8 mouse cellular contexts compared by ENCODE assay signal in the genomic region with DNA sequence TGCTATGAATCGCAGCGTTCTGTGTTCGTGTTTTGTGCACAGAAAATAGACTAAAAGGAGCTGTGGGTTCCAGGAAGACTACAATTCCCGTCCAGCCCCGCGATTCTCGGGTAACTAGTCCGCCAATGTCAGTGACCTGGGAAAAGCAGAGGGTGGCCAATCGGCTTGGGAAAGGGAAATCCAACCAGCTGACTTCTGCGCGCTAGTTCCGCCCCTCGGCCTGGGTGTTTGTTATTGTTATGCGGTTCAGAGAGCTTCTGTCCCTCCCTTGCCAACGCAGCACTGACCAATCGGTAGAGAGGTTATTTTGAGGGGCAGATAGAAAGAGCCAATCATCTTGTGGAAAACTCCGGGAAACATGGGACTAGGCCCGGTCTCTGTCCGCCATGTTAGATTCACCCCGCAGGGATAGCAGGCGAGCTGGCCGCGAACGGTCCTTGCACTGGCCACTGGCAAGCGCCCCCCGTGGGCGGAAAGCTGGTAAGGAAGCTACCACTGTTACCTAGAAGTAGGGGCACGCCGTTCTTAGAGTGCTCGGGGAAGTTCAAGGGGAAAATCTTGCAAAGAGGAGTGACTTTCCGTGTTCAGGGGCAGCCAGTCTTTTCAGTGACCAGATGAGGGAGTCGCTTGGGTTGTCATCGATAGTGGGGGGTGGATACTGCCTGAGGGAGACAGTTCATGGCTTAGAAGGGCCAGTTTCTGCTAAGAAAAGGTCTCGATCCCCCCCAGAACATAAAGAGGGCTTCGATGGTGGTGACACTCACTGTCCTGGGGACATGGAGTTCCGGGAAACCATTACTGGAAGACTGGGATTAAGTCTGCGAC. TPM values are rescaled to one million over a fixed set of nuclear protein-coding genes. Genes with fewer than 3 reads are reported as not detected.
DNase-seq lines count a peak whose midpoint lies in the region; ATAC-seq and TF ChIP-seq lines count a peak whose summit lies in the region.

No protein-coding gene starts in this region.

- peak overlapping the region; percentile 70 for H3K9ac ChIP-seq in forebrain, embryonic 11.5 days (ENCODE audit: low read length)
- H3K9ac ChIP-seq in heart, postnatal 0 days (replicated peaks; ENCODE audit: low read depth, low read length) = peak overlapping the region; percentile 86
- H3K9ac ChIP-seq in liver, embryonic 16.5 days (ENCODE audit: low read depth, low read length) = peak overlapping the region; percentile 92
- peak overlapping the region; percentile 68 for H3K9ac ChIP-seq in neural tube, embryonic 15.5 days (replicated peaks)

- under 1% methylated on average over 37 of the region's 37 CpGs for WGBS in forebrain, embryonic 11.5 days
- WGBS in heart, postnatal 0 days = under 1% methylated on average over 37 of the region's 37 CpGs
- WGBS in liver, embryonic 16.5 days (ENCODE audit: insufficient replicate concordance) = under 1% methylated on average over 37 of the region's 37 CpGs
- under 1% methylated on average over 37 of the region's 37 CpGs for WGBS in neural tube, embryonic 15.5 days

- H3K9me3 ChIP-seq in E14TG2a.4 (ENCODE audit: low read length) = no peaks in the 10 kb centered on the region
- no peaks in the 10 kb centered on the region for H3K9me3 ChIP-seq in forebrain, embryonic 11.5 days (ENCODE audit: control insufficient read depth, low read length)
- no peaks in the 10 kb centered on the region for H3K9me3 ChIP-seq in heart, postnatal 0 days (replicated peaks; ENCODE audit: control insufficient read depth, low read length)
- no peaks in the 10 kb centered on the region for H3K9me3 ChIP-seq in liver, embryonic 16.5 days (replicated peaks; ENCODE audit: control insufficient read depth, low read length)
- no peaks in the 10 kb centered on the region for H3K9me3 ChIP-seq in neural tube, embryonic 15.5 days (replicated peaks)

- H3K4me1 ChIP-seq in E14TG2a.4 (replicated peaks; ENCODE audit: low read depth, low read length) = peaks cover 61% of the 10 kb centered on the region
- H3K4me1 ChIP-seq in forebrain, embryonic 11.5 days (replicated peaks; ENCODE audit: control insufficient read depth, insufficient read depth, low read length) = peaks cover 2% of the 10 kb centered on the region; the same call in 1 of the 2 replicates
- peaks cover 22% of the 10 kb centered on the region for H3K4me1 ChIP-seq in heart, postnatal 0 days (ENCODE audit: control insufficient read depth, insufficient read depth)
- peaks cover 16% of the 10 kb centered on the region for H3K4me1 ChIP-seq in liver, embryonic 16.5 days (ENCODE audit: control insufficient read depth, low read depth, low read length)
- H3K4me1 ChIP-seq in neural tube, embryonic 15.5 days = peaks cover 37% of the 10 kb centered on the region

- peak; percentile 99 for DNase-seq in c-Kit-positive CD71-positive TER-119-negative erythroid progenitor cells, embryonic 14.5 days (ENCODE audit: low read depth)
- DNase-seq in forebrain, embryonic 11.5 days (ENCODE audit: low spot score) = peak; percentile 97
- peak; percentile 100 for DNase-seq in heart, postnatal 0 days (ENCODE audit: low spot score)
- peak; percentile 97 to 98 for DNase-seq in kidney, postnatal 4 days
- peak; percentile 96 to 99 for DNase-seq in thymus, adult 18-20 months

- H3K27me3 ChIP-seq in E14TG2a.4 (ENCODE audit: insufficient read depth, low read length) = no peaks in the 10 kb centered on the region
- H3K27me3 ChIP-seq in forebrain, embryonic 11.5 days (ENCODE audit: control insufficient read depth, insufficient read depth, low read length) = no peaks in the 10 kb centered on the region
- no peaks in the 10 kb centered on the region for H3K27me3 ChIP-seq in heart, postnatal 0 days (ENCODE audit: control insufficient read depth, insufficient read depth, low read length)
- H3K27me3 ChIP-seq in liver, embryonic 16.5 days (ENCODE audit: control insufficient read depth, insufficient read depth, low read depth, low read length) = no peaks in the 10 kb centered on the region
- H3K27me3 ChIP-seq in neural tube, embryonic 15.5 days (replicated peaks) = no peaks in the 10 kb centered on the region

- no peak for TF ChIP-seq EP300 in heart, postnatal 0 days (IDR thresholded peaks at IDR 0.05; ENCODE audit: low read depth)

- TF ChIP-seq CTCF in E14TG2a.4 (conservative IDR thresholded peaks at IDR 0.05; ENCODE audit: low read length) = no peak
- TF ChIP-seq CTCF in heart, postnatal 0 days (IDR thresholded peaks at IDR 0.05; ENCODE audit: low read depth) = peak; percentile 31

- peak; percentile 97 for ATAC-seq in forebrain, embryonic 11.5 days (replicated peaks; ENCODE audit: low FRiP score)
- peak; percentile 97 for ATAC-seq in heart, postnatal 0 days (ENCODE audit: insufficient read depth, low read depth)
- peak; percentile 93 for ATAC-seq in liver, embryonic 16.5 days (ENCODE audit: low read depth)
- peak; percentile 97 for ATAC-seq in neural tube, embryonic 15.5 days (ENCODE audit: low FRiP score)

- peak overlapping the region; percentile 90 for H3K27ac ChIP-seq in forebrain, embryonic 11.5 days (ENCODE audit: low read depth, low read length)
- H3K27ac ChIP-seq in heart, postnatal 0 days (ENCODE audit: low read depth) = peak overlapping the region; percentile 97
- H3K27ac ChIP-seq in liver, embryonic 16.5 days (ENCODE audit: low read length) = peak overlapping the region; percentile 93
- peak overlapping the region; percentile 97 for H3K27ac ChIP-seq in neural tube, embryonic 15.5 days (replicated peaks)

- peak overlapping the region; percentile 49 for H3K4me2 ChIP-seq in forebrain, embryonic 11.5 days (ENCODE audit: low read depth, low read length, severe bottlenecking)
- H3K4me2 ChIP-seq in heart, postnatal 0 days (ENCODE audit: low read depth, low read length) = peak overlapping the region; percentile 78
- H3K4me2 ChIP-seq in liver, embryonic 16.5 days (ENCODE audit: low read depth, low read length) = peak overlapping the region; percentile 77
- peak overlapping the region; percentile 79 for H3K4me2 ChIP-seq in neural tube, embryonic 15.5 days

- peaks cover 61% of the 10 kb centered on the region for H3K36me3 ChIP-seq in E14TG2a.4 (ENCODE audit: insufficient read depth, low read length)
- H3K36me3 ChIP-seq in forebrain, embryonic 11.5 days (ENCODE audit: control insufficient read depth, insufficient read depth, low read length) = no peaks in the 10 kb centered on the region
- peaks cover 23% of the 10 kb centered on the region for H3K36me3 ChIP-seq in heart, postnatal 0 days (replicated peaks; ENCODE audit: control insufficient read depth, insufficient read depth, low read length)
- peaks cover 12% of the 10 kb centered on the region for H3K36me3 ChIP-seq in liver, embryonic 16.5 days (ENCODE audit: control insufficient read depth, insufficient read depth)
- peaks cover 7% of the 10 kb centered on the region; the same call in 1 of the 2 replicates for H3K36me3 ChIP-seq in neural tube, embryonic 15.5 days

- H3K4me3 ChIP-seq in E14TG2a.4 (replicated peaks; ENCODE audit: low read length) = peak overlapping the region; percentile 98
- H3K4me3 ChIP-seq in forebrain, embryonic 11.5 days (ENCODE audit: low read depth, low read length) = peak overlapping the region; percentile 50
- peak overlapping the region; percentile 90 for H3K4me3 ChIP-seq in heart, postnatal 0 days (ENCODE audit: low read depth, low read length)
- peak overlapping the region; percentile 85 for H3K4me3 ChIP-seq in liver, embryonic 16.5 days (ENCODE audit: low read depth, low read length)
- H3K4me3 ChIP-seq in neural tube, embryonic 15.5 days (replicated peaks) = peak overlapping the region; percentile 66

RNA-seq across cellular contexts. Expression of gene Nbr1, which starts 0.7 kb away (rescaled TPM):
- 96.0 and 97.1 TPM in 2 replicates for polyA plus RNA-seq in forebrain, embryonic 11.5 days (2014; fragmentation: Nextera tagmentation; extraction: Ambion mirVana)
- total RNA-seq in heart, postnatal 0 days (2014; rRNA removed; ENCODE audit: low replicate concordance) = 101 and 157 TPM in 2 replicates
- 45.1 and 47.2 TPM in 2 replicates for polyA plus RNA-seq in heart, postnatal 0 days (2015; fragmentation: Nextera tagmentation; extraction: Ambion mirVana)
- polyA plus RNA-seq in liver, embryonic 16.5 days (2015; fragmentation: Nextera tagmentation; extraction: Ambion mirVana) = 46.9 and 52.5 TPM in 2 replicates
- polyA plus RNA-seq in neural tube, embryonic 15.5 days (2015; fragmentation: Nextera tagmentation; extraction: Ambion mirVana) = 78.7 and 80.3 TPM in 2 replicates

RNA-seq across cellular contexts. Expression of gene Brca1, which starts 0.9 kb away (rescaled TPM):
- 27.8 and 32.1 TPM in 2 replicates for polyA plus RNA-seq in forebrain, embryonic 11.5 days (2014; fragmentation: Nextera tagmentation; extraction: Ambion mirVana)
- total RNA-seq in heart, postnatal 0 days (2014; rRNA removed; ENCODE audit: low replicate concordance) = 4.7 and 5.2 TPM in 2 replicates
- polyA plus RNA-seq in heart, postnatal 0 days (2015; fragmentation: Nextera tagmentation; extraction: Ambion mirVana) = 0.94 and 1.9 TPM in 2 replicates
- 10.5 and 11.3 TPM in 2 replicates for polyA plus RNA-seq in liver, embryonic 16.5 days (2015; fragmentation: Nextera tagmentation; extraction: Ambion mirVana)
- polyA plus RNA-seq in neural tube, embryonic 15.5 days (2015; fragmentation: Nextera tagmentation; extraction: Ambion mirVana) = 1.4 and 4.1 TPM in 2 replicates

RNA-seq across cellular contexts. Expression of gene Tmem106a, which starts 29.4 kb away (rescaled TPM):
- polyA plus RNA-seq in forebrain, embryonic 11.5 days (2014; fragmentation: Nextera tagmentation; extraction: Ambion mirVana) = 3.0 and 3.3 TPM in 2 replicates
- 2.7 and 8.3 TPM in 2 replicates for total RNA-seq in heart, postnatal 0 days (2014; rRNA removed; ENCODE audit: low replicate concordance)
- polyA plus RNA-seq in heart, postnatal 0 days (2015; fragmentation: Nextera tagmentation; extraction: Ambion mirVana) = 4.2 TPM in 2 replicates
- 7.4 and 8.0 TPM in 2 replicates for polyA plus RNA-seq in liver, embryonic 16.5 days (2015; fragmentation: Nextera tagmentation; extraction: Ambion mirVana)
- 4.4 and 5.9 TPM in 2 replicates for polyA plus RNA-seq in neural tube, embryonic 15.5 days (2015; fragmentation: Nextera tagmentation; extraction: Ambion mirVana)

RNA-seq across cellular contexts. Expression of gene Gm11634, which starts 46.4 kb away (rescaled TPM):
- 0.44 TPM in 1 of 2 replicates, not detected in the other for polyA plus RNA-seq in forebrain, embryonic 11.5 days (2014; fragmentation: Nextera tagmentation; extraction: Ambion mirVana)
- total RNA-seq in heart, postnatal 0 days (2014; rRNA removed; ENCODE audit: low replicate concordance) = not detected in 2 replicates
- polyA plus RNA-seq in heart, postnatal 0 days (2015; fragmentation: Nextera tagmentation; extraction: Ambion mirVana) = not detected in 2 replicates
- 0.15 TPM in 1 of 2 replicates, not detected in the other for polyA plus RNA-seq in liver, embryonic 16.5 days (2015; fragmentation: Nextera tagmentation; extraction: Ambion mirVana)
- polyA plus RNA-seq in neural tube, embryonic 15.5 days (2015; fragmentation: Nextera tagmentation; extraction: Ambion mirVana) = not detected in 2 replicates

Comparison
In these comparisons a context has a peak if more than half of its experiments do, and no peak if none do; other contexts are left out.
1. Peak in every context shown above with its lines: DNase-seq, ATAC-seq, H3K4me3 ChIP-seq and H3K27ac ChIP-seq.